Mouse (Mus musculus) neural tube, embryonic 10.5 days (tissue): ENCODE measurements around the gene Ppp1r21.

Experiments
- DNase-seq: peaks from one replicate; pipeline ENCODE4 v3.0.0-alpha.2; 2017; ENCODE audit warnings: low spot score; ENCODE audit errors: extremely low spot score

Ppp1r21 gene

GRCm38 (mm10) chr17:88570784-88571183 is 40.9 kb downstream of the Ppp1r21 start:
- DNase-seq = no peak

GRCm38 (mm10) chr17:88574811-88575210 is 44.9 kb downstream of the Ppp1r21 start:
- no peak for DNase-seq

DNA sequence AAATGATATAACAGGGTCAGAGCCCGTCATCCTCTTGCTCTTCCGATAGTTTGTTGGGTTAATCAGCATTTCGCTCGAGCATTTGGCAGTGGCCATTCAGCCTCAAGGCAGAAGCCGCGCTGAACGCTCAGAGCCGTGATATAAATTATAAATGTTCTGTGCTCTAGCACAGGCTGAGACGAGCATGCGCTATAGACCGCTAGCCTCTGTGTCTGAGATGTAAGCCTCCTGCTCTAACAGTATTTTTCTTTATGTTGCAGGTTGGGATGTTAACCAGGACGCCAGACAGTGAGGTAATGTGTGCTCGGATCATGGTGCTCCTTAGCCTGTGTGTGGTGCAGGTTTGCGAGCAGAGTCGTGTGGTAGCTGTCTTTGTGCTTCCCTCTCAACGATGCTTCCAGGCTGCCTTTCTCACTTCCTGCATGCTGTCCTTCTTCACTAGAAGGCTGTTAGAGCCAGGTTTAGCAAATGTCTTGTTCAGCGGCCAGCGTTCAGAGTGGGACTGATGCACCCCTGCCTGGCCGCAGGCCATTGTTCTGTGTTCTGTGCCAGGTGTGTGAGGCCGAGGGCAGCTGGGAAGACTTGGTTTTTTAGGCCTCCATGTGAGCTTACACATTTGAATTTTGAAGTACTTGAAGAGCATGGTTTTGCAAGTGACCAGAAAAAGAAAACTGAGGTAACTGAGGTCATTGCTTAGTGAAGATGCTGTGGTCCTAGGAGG is 48.8 kb downstream of the Ppp1r21 start:
- no peak for DNase-seq

GRCm38 (mm10) chr17:88580556-88580955 is 50.6 kb downstream of the Ppp1r21 start:
- no peak for DNase-seq

DNA sequence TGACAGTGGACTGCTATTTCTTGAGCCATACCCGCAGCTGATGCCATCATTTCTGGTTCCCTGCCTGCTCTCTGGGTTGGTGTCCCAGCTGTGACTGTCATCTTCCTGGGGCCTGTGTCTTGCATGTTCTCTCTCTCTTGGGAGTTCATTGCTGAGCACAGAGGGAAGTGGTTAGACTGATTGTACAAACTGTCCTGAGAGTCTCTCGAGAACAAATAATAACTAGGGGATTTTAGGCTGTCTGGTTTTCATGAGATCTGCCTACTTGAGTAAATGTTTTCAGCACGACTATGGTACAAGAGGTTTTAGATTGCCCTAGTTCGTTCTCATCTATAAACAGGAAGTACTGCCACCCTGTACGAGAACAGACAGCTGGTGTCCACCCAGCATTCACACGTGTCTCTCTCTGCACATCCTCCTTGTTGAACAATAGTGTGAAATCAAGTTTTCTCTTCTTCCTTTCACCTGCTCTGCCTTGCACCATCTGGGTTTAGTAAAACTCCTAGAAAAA is 51.6 kb downstream of the Ppp1r21 start:
- DNase-seq = no peak

DNA sequence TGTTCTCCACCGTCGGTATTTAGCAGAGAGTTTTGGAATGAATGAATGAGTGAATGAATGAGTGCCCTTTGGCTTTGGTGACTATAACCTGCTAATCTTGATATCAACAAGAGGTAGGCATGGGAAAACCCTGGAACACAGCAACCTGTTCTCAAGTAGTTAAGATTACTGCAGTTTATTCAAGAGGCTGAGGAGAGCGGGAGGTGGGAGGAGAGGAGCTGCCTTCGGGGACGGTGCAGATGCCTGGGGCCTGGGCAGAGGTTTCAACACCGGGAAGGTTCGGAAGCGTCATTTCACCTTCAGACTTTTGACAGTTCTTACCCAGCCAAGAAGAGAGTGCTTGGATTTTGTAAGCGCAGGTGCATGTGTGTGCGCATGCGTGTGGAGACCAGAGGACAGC is 53.1 kb downstream of the Ppp1r21 start:
- no peak for DNase-seq

DNA sequence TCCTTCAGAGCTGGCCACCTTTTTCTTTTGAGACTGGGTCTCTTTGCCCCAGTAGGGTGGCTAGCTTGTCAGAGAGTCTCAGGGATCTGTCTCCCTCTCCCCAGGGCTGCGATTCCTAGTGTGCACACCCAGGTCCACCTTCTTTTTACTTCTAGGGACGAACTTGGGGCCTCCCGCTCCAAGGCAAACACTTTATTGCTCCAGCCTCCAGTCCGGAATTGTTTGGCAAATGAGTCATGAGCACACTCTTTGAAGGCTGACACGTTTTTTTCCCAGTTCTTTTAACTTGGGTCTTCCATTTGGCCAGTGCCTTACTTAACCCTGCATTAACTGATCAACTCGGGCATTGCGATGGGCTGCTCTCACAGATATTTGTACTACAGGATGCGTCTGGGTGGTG is 53.5 kb downstream of the Ppp1r21 start:
- no peak for DNase-seq

DNA sequence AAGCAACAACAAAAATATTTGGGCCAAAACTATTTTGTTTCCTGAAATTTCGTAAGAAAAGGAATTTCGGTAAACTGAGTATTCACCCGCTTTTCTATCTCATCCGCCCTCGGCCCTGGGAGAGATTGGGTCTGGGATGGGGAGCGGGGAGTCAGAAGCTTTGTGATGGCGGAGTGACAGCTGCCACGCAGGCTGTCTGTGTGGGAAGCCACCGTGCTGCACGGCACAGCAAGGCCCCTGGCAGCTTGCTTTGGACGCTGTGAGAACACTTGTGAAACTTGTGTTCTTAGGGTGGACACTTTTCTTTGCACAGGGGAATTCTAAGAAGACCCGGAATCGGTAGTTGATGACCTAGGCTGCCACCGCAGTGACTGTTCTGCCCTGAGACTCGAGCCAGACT is 57.5 kb downstream of the Ppp1r21 start:
- DNase-seq = no peak

GRCm38 (mm10) chr17:88588228-88588627 is 58.3 kb downstream of the Ppp1r21 start:
- DNase-seq = no peak

GRCm38 (mm10) chr17:88590251-88590650 is 60.3 kb downstream of the Ppp1r21 start:
- DNase-seq = no peak

DNA sequence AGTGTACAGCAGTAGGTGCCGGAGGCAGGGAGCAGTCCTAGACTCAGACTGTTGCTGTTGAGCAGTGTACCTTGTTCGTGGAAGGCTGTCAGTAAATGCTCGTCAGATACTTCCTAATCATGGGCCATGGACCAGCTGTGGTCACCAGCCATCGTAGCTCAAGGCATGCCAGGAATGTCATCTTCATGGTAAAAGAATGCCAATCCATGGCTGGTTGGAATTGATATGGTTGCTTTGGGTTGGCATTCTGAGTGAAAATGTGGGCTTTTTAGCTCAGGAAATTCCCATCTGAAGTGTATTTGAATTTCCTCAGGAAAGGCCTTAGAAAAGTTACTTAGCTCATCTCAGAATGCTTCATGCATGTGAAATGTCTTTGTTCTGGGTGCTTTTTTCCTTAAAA is 65.2 kb downstream of the Ppp1r21 start:
- DNase-seq = no peak

GRCm38 (mm10) chr17:88596068-88596467 is 66.2 kb downstream of the Ppp1r21 start:
- no peak for DNase-seq

- no peak for DNase-seq
These were observed 66.8 kb downstream of the Ppp1r21 start for GRCm38 (mm10) chr17:88596544-88597221.

- DNase-seq = peak; percentile 88
These were observed 67.5 kb downstream of the Ppp1r21 start, which contains the start of gene Ston1 for GRCm38 (mm10) chr17:88597222-88598055. Ston1 (plus strand) TSS chr17:88597684.

DNA sequence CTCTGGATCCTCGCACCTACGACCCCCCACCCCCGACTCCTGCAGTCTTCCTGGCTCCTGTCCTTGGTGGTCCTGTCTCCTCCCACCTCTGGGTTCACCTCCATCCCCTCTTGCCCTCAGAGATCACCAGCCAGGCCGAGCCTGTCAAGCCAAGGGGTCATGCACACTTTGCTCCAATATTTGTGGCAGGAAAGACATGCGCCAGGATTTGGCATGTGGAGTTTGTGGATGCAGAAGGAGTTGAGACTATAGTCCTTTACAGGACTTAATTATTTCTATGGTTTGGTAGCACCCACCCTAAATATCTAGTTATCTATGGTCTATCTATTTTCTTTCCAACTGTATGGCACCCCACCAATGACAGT is 68.1 kb downstream of the Ppp1r21 start:
- no peak for DNase-seq

GRCm38 (mm10) chr17:88598570-88599368 is 68.9 kb downstream of the Ppp1r21 start:
- DNase-seq = peak; percentile 20

- no peak for DNase-seq
These were observed 70.6 kb downstream of the Ppp1r21 start for GRCm38 (mm10) chr17:88600492-88601026.

- no peak for DNase-seq
These were observed 74.0 kb downstream of the Ppp1r21 start for GRCm38 (mm10) chr17:88603943-88604342.

DNA sequence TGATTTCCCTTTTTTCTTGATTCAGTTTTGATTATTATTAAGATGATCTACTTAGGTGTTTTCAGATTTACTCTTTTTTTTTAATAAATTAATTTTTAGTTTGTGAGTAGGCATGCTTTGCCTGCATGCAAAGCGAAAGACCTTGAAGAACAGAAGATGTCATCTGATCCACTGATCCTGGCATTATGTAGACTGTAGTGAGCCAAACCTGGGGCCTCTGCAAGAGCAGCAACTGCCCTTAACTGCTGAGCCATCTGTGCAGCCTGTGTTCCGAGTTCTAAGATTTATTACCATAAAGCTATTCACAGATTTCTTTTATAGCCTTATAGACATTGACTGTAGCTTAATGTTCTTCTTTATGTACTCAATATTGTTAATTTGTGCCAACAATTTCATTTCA is 76.1 kb downstream of the Ppp1r21 start:
- no peak for DNase-seq

GRCm38 (mm10) chr17:88609361-88609760 is 79.4 kb downstream of the Ppp1r21 start:
- DNase-seq = no peak

DNA sequence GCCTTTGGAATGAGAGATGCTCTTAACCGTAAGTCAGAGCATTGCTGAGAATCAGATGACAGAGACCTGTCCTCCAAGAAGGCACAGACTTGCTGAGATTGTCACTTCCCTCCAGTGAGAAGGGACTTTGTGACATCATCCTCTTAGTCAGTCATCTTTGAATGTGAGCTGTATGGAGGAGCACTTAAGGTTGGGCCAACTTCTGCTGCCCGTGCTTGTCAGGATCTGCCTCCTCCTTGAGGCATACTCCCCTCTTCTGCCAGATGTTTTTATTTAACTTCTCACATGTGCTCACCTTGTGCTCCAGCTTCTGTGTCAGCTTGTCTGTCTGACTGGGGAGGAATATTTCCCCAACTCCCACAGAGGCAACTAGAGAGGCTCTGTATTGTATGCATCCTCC is 81.1 kb downstream of the Ppp1r21 start:
- no peak for DNase-seq
